Mouse (Mus musculus): ENCODE measurements around the gene Aanat.

GRCm38 (mm10) chr11:116552194-116552593, 34.0 kb upstream of the Aanat start:
- TF ChIP-seq SIN3A (IDR thresholded peaks at IDR 0.05; ENCODE audit: low read length) (no peak), CHD1 (IDR thresholded peaks at IDR 0.05; ENCODE audit: low read depth, low read length) (no peak), MAZ (IDR thresholded peaks at IDR 0.05; ENCODE audit: low read depth, low read length) (no peak), HCFC1 (IDR thresholded peaks at IDR 0.05; ENCODE audit: low read depth, low read length) (no peak), EP300 (IDR thresholded peaks at IDR 0.05; ENCODE audit: low read length) (no peak), CTCF (conservative IDR thresholded peaks at IDR 0.05 in 1 of 2, IDR thresholded peaks at IDR 0.05 in 1 of 2; ENCODE audit: low read depth in 2 of 2, low read length in 2 of 2) (no peak), CHD2 (IDR thresholded peaks at IDR 0.05; ENCODE audit: low read length) (no peak), USF2 (conservative IDR thresholded peaks at IDR 0.05; ENCODE audit: low read depth, low read length) (no peak), KAT2A (IDR thresholded peaks at IDR 0.05; ENCODE audit: insufficient replicate concordance, low read length) (no peak), ETS1 (conservative IDR thresholded peaks at IDR 0.05; ENCODE audit: low read depth, low read length) (no peak), USF1 (IDR thresholded peaks at IDR 0.05; ENCODE audit: low read depth, low read length) (no peak), POLR2A (IDR thresholded peaks at IDR 0.05; ENCODE audit: low read depth, low read length) (no peak), JUND (conservative IDR thresholded peaks at IDR 0.05; ENCODE audit: low read depth, low read length) (no peak)
